Mouse (Mus musculus) telencephalon, adult 2 months (tissue): ENCODE results near the gene Gstm3.
"Not testable (repeated sequence)": the region's sequence is repeated elsewhere in the genome, so short reads cannot be mapped to it uniquely, and the experiment has no call there.

Source experiments
- DNase-seq: peaks from one replicate; pipeline ENCODE4 v3.0.0-alpha.2; 2011; ENCODE audit warnings: low read depth, low spot score

Gstm3 gene

GRCm38 (mm10) chr3:107974237-107974636 lies 5.2 kb upstream of the Gstm3 start:
- DNase-seq, result no peak

DNA sequence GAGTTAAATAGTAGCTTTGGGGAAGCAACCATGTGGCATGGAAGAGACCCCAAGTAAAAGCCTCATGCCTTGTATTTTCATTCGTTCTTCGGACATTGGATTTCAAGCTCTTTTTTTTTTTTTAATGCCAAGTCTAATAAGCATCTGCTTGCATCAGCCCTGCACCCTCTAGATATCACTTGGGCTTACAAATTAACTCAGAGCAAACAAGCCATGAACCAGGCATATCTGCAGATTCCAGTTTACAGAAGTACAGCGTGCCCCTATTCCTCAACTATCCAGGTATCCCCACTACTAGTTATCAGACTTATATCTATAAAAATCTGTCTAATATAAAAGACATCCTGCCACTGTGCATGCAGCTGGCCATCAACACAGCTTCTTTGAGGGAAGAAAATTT lies 3.0 kb upstream of the Gstm3 start:
- no peak for DNase-seq

DNA sequence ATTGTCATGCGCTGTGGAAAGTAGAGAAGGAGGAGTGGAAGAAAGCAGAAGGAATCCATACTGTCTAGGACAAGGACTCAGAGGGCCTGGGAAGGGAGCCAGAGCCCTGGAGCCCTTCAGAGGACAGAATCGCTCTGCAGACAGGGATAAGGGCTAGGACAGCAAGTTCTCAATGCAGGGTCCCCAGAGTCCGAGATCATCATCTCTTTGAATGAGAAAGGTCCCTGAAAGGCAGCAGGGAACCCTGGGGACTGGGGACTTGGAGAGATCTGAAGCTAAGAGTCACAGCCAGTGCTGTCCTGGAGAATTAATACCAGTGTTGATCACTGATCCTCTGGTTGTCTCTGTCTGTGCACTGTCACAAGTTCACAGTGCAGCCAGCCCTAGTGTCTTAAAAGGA lies 2.0 kb upstream of the Gstm3 start:
- DNase-seq, result not testable (repeated sequence)

- no peak for DNase-seq
These were observed 2.5 kb downstream of the Gstm3 start for GRCm38 (mm10) chr3:107966631-107967030.

DNA sequence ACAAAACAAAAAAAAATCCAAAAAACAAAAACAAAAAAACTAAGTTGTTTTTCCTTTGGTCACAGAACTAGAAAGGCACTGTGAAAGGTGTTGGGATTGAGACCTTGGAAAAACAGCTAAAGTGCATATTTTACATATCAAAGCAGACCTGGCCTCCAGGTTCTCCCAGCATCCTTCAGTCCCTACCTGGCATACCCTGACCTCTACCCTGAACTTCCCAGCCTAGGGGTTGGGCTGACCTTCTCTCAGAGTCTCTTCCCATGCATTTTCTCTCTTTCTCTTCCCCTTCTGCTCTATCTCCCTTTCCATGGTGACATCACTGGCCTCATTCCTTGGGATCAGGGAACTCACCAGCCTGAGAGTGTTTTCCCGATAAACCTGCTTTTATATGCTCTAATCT lies 3.5 kb downstream of the Gstm3 start:
- DNase-seq, result no peak

DNA sequence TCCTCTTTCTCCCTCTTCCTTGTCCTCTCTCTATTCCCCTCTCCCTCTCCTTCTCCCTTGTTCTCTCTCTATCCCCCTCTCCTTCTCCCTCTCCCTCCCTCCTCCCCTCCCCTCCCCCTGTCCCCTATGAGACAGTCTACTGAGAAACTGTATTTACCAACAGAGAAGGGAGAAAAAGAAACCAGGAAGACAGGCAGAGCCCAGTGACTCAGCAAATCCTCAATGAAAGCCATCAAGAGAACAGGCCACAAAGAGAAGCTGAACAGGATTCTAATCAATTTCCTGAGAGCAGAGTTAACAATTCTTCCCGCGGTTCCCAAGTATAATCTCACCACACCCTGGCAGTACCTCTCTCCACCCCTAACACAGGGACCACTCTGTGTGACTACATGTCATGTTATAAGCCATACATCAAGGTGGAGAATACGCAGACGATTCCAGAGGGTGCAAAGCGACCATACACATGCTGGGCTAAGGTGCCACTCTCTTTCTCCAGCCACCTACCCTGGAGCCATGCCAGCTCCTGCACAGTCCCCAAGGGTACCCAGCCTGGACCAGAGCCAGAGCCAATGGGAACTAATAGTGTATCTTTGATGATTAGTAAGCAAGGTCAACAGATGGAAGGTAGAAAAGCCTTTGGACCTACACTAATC lies 4.3 kb downstream of the Gstm3 start:
- DNase-seq, result no peak

DNA sequence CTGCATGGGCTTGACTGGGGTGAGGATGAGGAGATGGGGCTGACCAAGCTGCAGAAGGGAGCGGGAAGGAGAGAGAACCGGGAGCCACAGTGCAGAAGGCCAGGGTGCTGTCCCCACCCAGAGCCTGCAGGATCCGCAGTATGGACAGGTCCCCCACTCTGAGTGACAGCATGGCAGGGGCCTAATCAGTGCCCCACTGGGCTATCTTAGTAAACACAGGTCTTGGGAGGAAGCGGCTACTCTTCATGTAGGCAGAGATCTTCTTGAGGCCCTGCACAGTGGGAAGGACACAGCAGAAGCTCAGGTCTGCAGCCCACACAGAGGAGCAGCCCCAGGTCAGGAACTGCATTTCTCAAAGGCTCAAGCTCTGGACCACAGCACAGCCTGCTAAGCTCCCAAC lies 5.1 kb downstream of the Gstm3 start:
- no peak for DNase-seq

DNA sequence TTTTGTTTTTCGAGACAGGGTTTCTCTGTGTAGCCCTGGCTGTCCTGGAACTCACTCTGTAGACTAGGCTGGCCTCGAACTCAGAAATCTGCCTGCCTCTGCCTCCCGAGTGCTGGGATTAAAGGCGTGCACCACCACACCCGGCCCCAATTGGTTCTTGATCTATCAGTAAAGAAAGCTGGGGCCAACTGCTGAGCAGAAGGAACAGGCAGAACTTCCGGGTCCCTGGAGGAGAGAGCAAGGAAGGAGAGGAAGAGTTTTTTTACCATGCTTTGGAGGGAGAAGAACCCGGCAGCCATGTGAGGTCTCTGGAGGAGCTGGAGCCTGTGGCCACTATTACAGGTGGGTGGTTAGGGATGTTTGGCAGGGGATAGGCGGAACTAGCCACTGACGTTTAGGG lies 13.8 kb downstream of the Gstm3 start:
- DNase-seq, result not testable (repeated sequence)

DNA sequence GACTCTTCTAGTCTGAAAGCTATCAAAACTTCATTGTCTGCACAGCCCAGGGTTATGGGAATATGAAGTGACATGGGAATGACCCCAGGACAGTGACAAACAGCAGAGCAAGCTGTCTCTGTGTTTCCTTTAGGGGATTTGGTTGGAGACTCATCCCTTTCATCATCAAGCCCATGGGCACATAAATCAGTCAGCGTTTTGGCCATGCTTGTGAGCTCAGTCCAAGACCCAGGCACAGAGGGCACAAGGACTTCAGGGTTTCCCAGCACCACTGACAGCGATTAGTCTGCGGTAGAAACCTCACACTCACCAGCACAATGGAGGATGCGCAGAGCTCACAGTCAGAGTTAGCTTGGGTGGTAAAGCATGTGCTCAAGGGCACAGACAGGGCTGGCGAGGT lies 15.2 kb downstream of the Gstm3 start:
- DNase-seq, result no peak

DNA sequence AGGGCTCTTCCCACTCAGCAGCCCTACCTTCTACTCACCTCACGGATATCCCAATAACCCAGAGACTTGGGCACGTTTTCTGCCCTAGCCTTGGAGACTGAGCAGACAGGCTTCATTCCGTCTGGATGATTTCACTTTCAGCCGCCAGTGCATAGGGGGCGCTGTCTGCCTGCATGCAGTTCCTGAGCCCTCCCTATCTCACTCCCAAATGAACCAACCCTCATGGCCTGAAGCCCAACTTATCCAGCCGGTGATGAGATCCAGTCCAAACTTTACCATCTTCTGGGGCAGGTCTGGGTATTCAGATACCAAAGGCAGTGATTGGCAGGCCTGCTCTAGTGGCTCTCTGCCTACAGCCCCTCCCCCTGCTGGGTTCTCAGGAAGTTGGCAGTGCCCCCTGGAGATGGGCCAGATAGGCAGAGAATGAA lies 15.7 kb downstream of the Gstm3 start:
- DNase-seq, result no peak

- no peak for DNase-seq
These were observed 18.6 kb downstream of the Gstm3 start for GRCm38 (mm10) chr3:107950531-107950930.

DNA sequence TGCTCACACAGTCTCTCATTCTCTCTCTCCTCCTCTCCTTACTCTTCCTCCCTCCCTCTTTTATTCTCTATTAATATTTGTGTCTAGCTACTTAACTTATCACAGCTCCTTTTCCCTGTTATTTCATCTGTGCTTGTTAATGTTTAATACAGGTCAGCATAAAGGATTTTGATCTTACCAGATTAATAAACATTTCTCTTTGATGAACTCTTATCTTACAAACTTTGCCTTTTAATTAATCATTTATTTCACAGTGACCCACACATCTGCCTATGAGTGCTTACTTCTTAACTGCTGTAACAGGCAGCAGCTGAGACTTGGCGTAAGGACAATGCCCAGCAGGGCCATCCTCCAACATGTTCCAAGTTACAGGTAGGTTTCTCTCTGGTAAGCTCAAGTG lies 19.6 kb downstream of the Gstm3 start:
- DNase-seq, result not testable (repeated sequence)

GRCm38 (mm10) chr3:107945729-107946128 lies 23.4 kb downstream of the Gstm3 start:
- DNase-seq, result no peak

GRCm38 (mm10) chr3:107943239-107943990 lies 25.7 kb downstream of the Gstm3 start, which contains the start of gene Gstm6:
Gene Gstm6, minus strand, starts transcription at chr3:107943749.
- DNase-seq, result peak; percentile 56

DNA sequence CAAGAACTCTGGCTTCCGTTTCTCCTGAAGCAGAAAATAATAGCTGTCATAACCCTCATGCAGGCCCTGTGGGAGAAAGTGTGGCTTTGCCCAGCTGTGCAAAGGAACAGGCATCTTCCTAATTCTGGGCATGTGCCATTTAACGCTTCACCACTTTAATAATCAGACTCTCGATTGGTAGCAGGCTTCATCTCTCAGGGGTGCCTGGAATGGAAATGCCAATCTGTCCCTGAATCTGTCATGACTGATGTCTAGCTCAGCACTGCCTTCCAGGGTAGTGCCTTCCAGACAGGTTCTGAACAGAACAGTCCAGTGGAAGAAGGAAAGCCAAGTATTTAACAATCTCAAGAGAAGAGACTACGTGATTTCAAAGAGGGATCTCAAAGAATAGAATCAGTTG lies 27.8 kb downstream of the Gstm3 start:
- DNase-seq, result no peak

DNA sequence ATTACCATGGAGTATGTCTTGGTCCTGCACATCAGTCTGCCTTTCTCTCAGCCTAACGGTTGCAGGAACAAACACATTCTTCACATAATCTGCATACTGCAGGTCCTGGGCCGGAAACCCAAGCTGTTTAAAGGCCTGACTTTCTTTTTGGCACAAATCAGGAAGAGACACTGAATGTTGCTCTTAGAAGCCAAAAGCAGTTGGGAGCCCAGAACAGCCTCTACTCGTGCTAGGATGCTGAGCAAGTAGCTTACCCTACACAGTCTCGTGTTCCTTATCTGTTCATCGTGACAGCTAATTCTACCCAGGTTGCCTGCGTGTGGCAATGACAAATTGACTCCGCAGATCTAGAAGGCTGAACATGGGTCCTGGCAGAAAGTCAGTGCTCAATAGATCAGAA lies 28.6 kb downstream of the Gstm3 start:
- DNase-seq, result no peak

GRCm38 (mm10) chr3:107939830-107940229 lies 29.3 kb downstream of the Gstm3 start:
- peak; percentile 64 for DNase-seq

GRCm38 (mm10) chr3:107939403-107939802 lies 29.7 kb downstream of the Gstm3 start:
- DNase-seq, result no peak

- DNase-seq, result no peak
These were observed 33.2 kb downstream of the Gstm3 start for GRCm38 (mm10) chr3:107935888-107936287.

DNA sequence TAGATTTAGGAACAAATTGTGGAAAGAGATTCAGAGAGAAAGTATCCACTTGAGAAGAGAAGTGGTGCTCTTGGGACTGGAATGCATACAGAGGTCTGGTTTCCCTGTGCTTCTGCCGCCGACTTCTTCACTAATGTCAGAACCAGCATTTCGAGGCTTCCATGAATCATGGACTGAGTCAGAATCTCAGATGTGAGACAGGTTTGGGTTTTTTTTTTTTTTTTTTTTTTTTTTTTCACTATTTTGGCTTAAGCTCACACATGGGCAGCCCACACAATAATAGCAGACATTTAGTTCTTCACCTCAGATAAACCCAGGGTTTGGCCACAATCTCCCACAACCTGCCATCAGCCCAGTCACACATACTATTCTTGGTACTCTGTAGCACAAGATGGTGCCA lies 33.8 kb downstream of the Gstm3 start:
- no peak for DNase-seq

DNA sequence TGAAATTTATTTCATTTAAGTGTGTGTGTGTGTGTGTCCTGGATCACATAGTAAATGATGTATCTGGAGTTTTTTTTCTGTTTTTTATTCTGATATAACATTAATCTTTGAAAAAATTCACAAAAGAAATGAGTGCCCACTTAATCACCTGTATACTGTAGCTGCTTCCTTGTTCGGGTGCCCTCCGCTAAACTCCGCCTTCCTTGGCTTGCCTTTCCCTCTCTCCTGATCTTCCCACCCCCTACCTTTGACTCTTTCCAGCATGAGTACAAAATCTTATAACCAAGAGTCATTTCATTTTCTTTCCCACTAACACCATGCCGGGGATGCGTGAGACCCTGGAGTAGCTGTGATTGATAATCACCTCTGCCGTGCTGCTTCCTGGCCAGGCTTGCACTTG lies 37.0 kb downstream of the Gstm3 start:
- no peak for DNase-seq

GRCm38 (mm10) chr3:107931670-107932069 lies 37.4 kb downstream of the Gstm3 start, which contains the start of gene Gstm7:
Gene Gstm7, minus strand, starts transcription at chr3:107931817.
- DNase-seq, result peak; percentile 94

DNA sequence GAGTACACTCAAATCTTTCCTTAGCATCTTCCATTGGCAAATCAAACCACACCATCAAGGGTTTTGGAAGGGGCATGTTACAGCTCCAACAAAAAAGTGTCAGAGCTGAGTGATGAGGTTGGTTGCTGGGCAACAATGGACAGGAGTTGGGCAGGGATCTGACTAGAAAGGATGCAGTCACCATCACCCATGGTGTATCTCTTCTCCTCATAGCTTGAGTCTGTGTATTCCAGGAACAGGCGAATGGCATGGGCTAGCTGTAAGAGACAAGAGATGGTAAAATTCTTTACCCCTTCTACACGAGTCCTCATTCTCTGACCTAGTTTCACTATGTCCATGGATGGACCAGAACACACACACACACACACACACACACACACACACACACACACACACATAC lies 37.9 kb downstream of the Gstm3 start:
- no peak for DNase-seq
